Mouse (Mus musculus): ENCODE results near the gene Ak9. TPM values are rescaled to one million over a fixed set of nuclear protein-coding genes. Genes with fewer than 3 reads are reported as not detected.

Gene Ak9
- polyA plus RNA-seq, 1 experiment, result not detected

GRCm38 (mm10) chr10:41472962-41473481, 169.2 kb downstream of the Ak9 start:
- TF ChIP-seq MAX (IDR thresholded peaks at IDR 0.05) (no peak), USF1 (IDR thresholded peaks at IDR 0.05; ENCODE audit: low read depth) (no peak), MYOD1 (IDR thresholded peaks at IDR 0.05; ENCODE audit: control insufficient read depth, insufficient read length, low read depth) (no peak), CEBPB (IDR thresholded peaks at IDR 0.05; ENCODE audit: low read depth) (no peak), FOSL1 (IDR thresholded peaks at IDR 0.05; ENCODE audit: insufficient read depth, low read length, poor library complexity, severe bottlenecking) (no peak), MYOG (IDR thresholded peaks at IDR 0.05; ENCODE audit: control insufficient read depth, extremely low read depth, insufficient read length) (no peak), CTCF (IDR thresholded peaks at IDR 0.05; ENCODE audit: control insufficient read depth, insufficient read depth, insufficient read length) (no peak)
- Histone ChIP-seq H3K79me2 (ENCODE audit: control insufficient read depth, insufficient read depth) (no peaks in the 10 kb centered on the region), H3K4me3 (ENCODE audit: insufficient read depth, poor library complexity, severe bottlenecking) (no peak overlapping the region), H3ac (ENCODE audit: control insufficient read depth, insufficient read length, low read depth) (no peak overlapping the region), H3K79me3 (ENCODE audit: low read depth) (no peaks in the 10 kb centered on the region), H3K27me3 (ENCODE audit: control insufficient read depth, insufficient read depth, insufficient read length) (no peaks in the 10 kb centered on the region), H3K36me3 (ENCODE audit: control insufficient read depth, insufficient read depth) (no peaks in the 10 kb centered on the region)

DNA sequence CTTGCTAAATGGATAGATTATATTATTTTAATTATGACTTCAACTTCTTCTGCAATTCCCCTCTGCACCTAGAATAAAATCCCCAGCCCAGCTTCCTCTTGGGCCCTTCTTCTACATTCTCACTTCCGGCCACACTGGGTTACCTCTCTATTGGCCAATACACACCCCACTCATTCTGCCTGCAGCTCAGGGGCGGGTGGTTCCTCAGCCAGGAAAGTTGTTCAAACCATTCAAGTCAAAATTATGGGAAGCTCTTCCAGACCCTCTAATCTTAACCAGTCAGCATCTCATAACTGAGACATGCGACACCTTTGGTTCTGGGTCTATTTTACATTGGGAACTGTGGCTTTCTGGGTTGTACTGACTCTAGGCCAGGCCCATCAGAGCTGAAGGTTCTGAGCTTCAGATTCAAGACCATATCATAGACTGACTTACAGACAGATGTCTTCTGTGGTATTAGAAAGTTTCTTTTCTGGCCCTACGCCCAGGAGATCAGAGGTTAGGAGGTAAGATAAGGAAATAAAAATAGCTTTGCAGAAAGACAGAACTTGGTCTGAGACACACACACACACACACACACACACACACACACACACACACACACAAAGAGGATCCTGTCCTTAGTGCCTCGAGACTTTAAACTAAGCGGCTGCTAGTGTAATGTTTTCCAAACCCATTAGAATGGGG, 170.1 kb downstream of the Ak9 start:
- TF ChIP-seq CTCF (IDR thresholded peaks at IDR 0.05; ENCODE audit: control insufficient read depth, insufficient read depth, insufficient read length) (no peak), MYOD1 (IDR thresholded peaks at IDR 0.05; ENCODE audit: control insufficient read depth, insufficient read length, low read depth) (no peak), FOSL1 (IDR thresholded peaks at IDR 0.05; ENCODE audit: insufficient read depth, low read length, poor library complexity, severe bottlenecking) (no peak), MAX (IDR thresholded peaks at IDR 0.05) (no peak)
- Histone ChIP-seq H3ac (ENCODE audit: control insufficient read depth, insufficient read length, low read depth) (no peak overlapping the region), H3K4me3 (ENCODE audit: insufficient read depth, poor library complexity, severe bottlenecking) (no peak overlapping the region), H3K27me3 (ENCODE audit: control insufficient read depth, insufficient read depth, insufficient read length) (no peaks in the 10 kb centered on the region), H3K79me2 (ENCODE audit: control insufficient read depth, insufficient read depth) (no peaks in the 10 kb centered on the region), H3K79me3 (ENCODE audit: low read depth) (no peaks in the 10 kb centered on the region), H3K36me3 (ENCODE audit: control insufficient read depth, insufficient read depth) (no peaks in the 10 kb centered on the region)

GRCm38 (mm10) chr10:41474981-41475391, 171.2 kb downstream of the Ak9 start:
- H3K27me3 ChIP-seq (ENCODE audit: control insufficient read depth, insufficient read depth, insufficient read length), result no peaks in the 10 kb centered on the region
- no peak overlapping the region for H3ac ChIP-seq (ENCODE audit: control insufficient read depth, insufficient read length, low read depth)
- H3K4me3 ChIP-seq (ENCODE audit: insufficient read depth, poor library complexity, severe bottlenecking), result no peak overlapping the region
- H3K79me3 ChIP-seq (ENCODE audit: low read depth), result no peaks in the 10 kb centered on the region
- TF ChIP-seq FOSL1 (IDR thresholded peaks at IDR 0.05; ENCODE audit: insufficient read depth, low read length, poor library complexity, severe bottlenecking), result no peak
- TF ChIP-seq MYOG (IDR thresholded peaks at IDR 0.05; ENCODE audit: control insufficient read depth, extremely low read depth, insufficient read length), result no peak
- no peak for TF ChIP-seq USF1 (IDR thresholded peaks at IDR 0.05; ENCODE audit: low read depth)
- TF ChIP-seq CTCF (IDR thresholded peaks at IDR 0.05; ENCODE audit: control insufficient read depth, insufficient read depth, insufficient read length), result no peak
- no peak for TF ChIP-seq MYOD1 (IDR thresholded peaks at IDR 0.05; ENCODE audit: control insufficient read depth, insufficient read length, low read depth)
- TF ChIP-seq MAX (IDR thresholded peaks at IDR 0.05), result no peak
- TF ChIP-seq CEBPB (IDR thresholded peaks at IDR 0.05; ENCODE audit: low read depth), result no peak
- H3K79me2 ChIP-seq (ENCODE audit: control insufficient read depth, insufficient read depth), result no peaks in the 10 kb centered on the region
- H3K36me3 ChIP-seq (ENCODE audit: control insufficient read depth, insufficient read depth), result no peaks in the 10 kb centered on the region

DNA sequence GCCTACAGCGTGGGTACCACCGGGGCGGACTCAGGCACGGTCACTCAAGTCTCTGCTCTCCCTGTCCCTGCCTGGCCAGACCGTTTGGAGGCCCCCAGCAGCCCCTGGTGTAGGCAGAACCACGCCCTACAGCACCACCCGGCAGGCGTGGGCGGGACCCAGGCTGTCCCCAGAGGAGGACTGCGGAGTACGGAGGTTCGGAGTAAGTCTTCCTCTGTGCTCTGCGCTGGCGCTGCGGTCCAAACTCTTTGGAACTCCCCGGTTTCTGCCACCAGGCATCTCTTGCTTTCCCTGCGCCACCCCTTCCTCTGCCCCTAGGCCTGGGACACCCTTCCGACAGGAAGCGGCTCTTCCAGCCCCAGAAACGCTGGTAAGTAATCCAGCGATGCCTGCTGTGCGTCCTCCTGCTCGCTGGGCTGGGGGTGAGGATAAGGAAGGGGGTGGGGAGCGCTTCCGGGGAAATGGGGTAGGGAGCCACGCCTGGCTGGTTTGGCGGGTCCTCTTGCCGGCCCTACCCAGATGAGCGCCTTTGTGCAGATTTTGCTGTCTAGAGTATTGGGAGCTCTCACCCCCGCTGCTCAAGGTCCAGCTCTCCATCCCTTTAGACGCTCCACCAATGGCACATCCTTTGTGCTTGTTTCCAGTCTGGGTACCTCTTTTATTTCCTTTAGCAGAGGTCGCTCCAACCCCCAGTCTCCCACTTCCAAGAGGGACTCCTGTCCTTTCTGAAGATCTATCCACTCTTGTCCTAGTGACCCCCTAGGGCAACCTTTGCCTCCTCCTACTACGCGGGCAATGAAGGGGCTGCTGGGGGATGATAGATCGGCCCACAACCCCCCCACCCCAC, 172.6 kb downstream of the Ak9 start, which contains the start of gene Mical1:
Gene Mical1, plus strand, starts transcription at position 144 of the 847 bp plus-strand sequence.
- Histone ChIP-seq H3K79me3 (ENCODE audit: low read depth) (no peaks in the 10 kb centered on the region), H3K27me3 (ENCODE audit: control insufficient read depth, insufficient read depth, insufficient read length) (no peaks in the 10 kb centered on the region), H3K36me3 (ENCODE audit: control insufficient read depth, insufficient read depth) (no peaks in the 10 kb centered on the region), H3K79me2 (ENCODE audit: control insufficient read depth, insufficient read depth) (no peaks in the 10 kb centered on the region), H3ac (ENCODE audit: control insufficient read depth, insufficient read length, low read depth) (peak within 1 kb of the TSS; percentile 81), H3K4me3 (ENCODE audit: insufficient read depth, poor library complexity, severe bottlenecking) (peak within 1 kb of the TSS; percentile 41)
- TF ChIP-seq MYOD1 (IDR thresholded peaks at IDR 0.05; ENCODE audit: control insufficient read depth, insufficient read length, low read depth) (no peak), MYOG (IDR thresholded peaks at IDR 0.05; ENCODE audit: control insufficient read depth, extremely low read depth, insufficient read length) (no peak), FOSL1 (IDR thresholded peaks at IDR 0.05; ENCODE audit: insufficient read depth, low read length, poor library complexity, severe bottlenecking) (no peak), MAX (IDR thresholded peaks at IDR 0.05) (no peak)

GRCm38 (mm10) chr10:41477018-41477277, 173.2 kb downstream of the Ak9 start:
- TF ChIP-seq FOSL1 (IDR thresholded peaks at IDR 0.05; ENCODE audit: insufficient read depth, low read length, poor library complexity, severe bottlenecking) (no peak), USF1 (IDR thresholded peaks at IDR 0.05; ENCODE audit: low read depth) (no peak), MYOD1 (IDR thresholded peaks at IDR 0.05; ENCODE audit: control insufficient read depth, insufficient read length, low read depth) (no peak), CTCF (IDR thresholded peaks at IDR 0.05; ENCODE audit: control insufficient read depth, insufficient read depth, insufficient read length) (no peak), MAX (IDR thresholded peaks at IDR 0.05) (no peak), CEBPB (IDR thresholded peaks at IDR 0.05; ENCODE audit: low read depth) (no peak), MYOG (IDR thresholded peaks at IDR 0.05; ENCODE audit: control insufficient read depth, extremely low read depth, insufficient read length) (no peak)
- Histone ChIP-seq H3K27me3 (ENCODE audit: control insufficient read depth, insufficient read depth, insufficient read length) (no peaks in the 10 kb centered on the region), H3K4me3 (ENCODE audit: insufficient read depth, poor library complexity, severe bottlenecking) (peak overlapping the region; percentile 41), H3K79me2 (ENCODE audit: control insufficient read depth, insufficient read depth) (no peaks in the 10 kb centered on the region), H3K36me3 (ENCODE audit: control insufficient read depth, insufficient read depth) (no peaks in the 10 kb centered on the region), H3ac (ENCODE audit: control insufficient read depth, insufficient read length, low read depth) (peak overlapping the region; percentile 81), H3K79me3 (ENCODE audit: low read depth) (no peaks in the 10 kb centered on the region)

All from C2C12 (cell line).